Mouse (Mus musculus): ENCODE measurements around the gene Irf1.
"Not testable (repeated sequence)": the region's sequence is repeated elsewhere in the genome, so short reads cannot be mapped to it uniquely, and the experiment has no call there.

The Irf1 gene

DNA sequence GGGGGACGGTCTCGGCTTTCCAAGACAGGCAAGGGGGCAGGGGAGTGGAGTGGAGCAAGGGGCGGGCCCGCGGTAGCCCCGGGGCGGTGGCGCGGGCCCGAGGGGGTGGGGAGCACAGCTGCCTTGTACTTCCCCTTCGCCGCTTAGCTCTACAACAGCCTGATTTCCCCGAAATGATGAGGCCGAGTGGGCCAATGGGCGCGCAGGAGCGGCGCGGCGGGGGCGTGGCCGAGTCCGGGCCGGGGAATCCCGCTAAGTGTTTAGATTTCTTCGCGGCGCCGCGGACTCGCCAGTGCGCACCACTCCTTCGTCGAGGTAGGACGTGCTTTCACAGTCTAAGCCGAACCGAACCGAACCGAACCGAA is at the start of gene Irf1:
Gene Irf1 (plus strand): TSS at position 255 of the 365 bp plus-strand sequence.
- ATAC-seq (ENCODE audit: insufficient number of reproducible peaks, low FRiP score, low TSS enrichment), result 0 out of 2 replicates have a peak, but pooled peaks have one; percentile 31

- no peak for ATAC-seq (ENCODE audit: insufficient number of reproducible peaks, low FRiP score, low TSS enrichment)
These were observed 49.1 kb upstream of the Irf1 start, which contains the start of gene Il5 for GRCm38 (mm10) chr11:53720715-53721114. TSS of gene Il5 (plus strand) at chr11:53720794.

GRCm38 (mm10) chr11:53731457-53731856 is 38.4 kb upstream of the Irf1 start:
- no peak for ATAC-seq (ENCODE audit: insufficient number of reproducible peaks, low FRiP score, low TSS enrichment)

DNA sequence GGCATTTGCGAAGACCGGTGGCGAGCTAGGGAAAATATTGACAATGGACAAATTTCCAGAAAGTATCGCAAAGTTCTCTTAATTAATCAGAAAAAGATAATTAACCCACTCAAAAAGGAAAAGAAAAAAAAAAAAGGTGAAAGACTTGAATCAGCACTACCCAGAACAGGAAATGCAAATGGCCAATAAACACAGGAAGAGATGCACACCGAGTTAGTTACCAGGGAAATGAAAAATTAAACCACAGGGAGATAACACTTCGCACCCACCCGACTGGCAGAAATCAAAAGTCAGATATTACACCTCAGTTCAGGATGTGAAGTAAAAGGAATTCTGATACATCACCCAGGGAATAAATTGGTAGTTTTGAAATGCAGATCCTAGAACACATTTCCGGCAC is 37.6 kb upstream of the Irf1 start:
- no peak for ATAC-seq (ENCODE audit: insufficient number of reproducible peaks, low FRiP score, low TSS enrichment)

DNA sequence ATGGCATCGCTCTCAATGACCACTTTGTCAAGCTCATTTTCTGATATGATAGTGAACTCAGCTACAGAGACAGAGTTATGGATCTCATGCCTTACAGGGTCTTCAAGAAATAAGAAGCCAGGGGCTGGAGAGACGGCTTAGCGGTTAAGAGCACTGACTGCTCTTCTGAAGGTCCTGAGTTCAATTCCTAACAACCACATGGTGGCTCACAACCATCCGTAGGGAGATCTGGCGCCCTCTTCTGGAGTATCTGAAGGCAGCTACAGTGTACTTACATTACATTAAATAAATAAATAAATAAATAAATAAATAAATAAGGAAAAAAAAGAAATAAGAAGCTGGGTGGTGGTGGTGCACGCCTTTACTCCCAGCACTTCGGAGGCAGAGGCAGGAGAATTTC is 36.0 kb upstream of the Irf1 start:
- ATAC-seq (ENCODE audit: insufficient number of reproducible peaks, low FRiP score, low TSS enrichment), result no peak

DNA sequence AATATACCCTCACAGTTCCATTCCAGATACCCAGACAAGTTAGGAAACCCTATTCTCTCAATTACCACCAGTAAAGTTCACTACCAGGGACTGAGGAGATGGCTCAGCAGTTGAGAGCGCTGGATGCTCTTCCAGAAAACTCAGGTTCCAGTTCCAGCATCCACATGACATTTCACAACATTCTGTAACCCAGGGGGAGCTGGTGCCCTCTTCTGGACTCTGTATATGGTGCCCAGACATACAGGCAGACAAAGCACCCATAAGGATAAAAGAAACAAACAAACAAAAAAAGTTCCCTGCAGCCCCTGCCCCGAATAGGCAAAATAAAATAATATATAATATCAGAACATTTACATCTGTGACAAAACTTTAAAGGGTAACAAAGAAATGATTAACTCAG is 35.4 kb upstream of the Irf1 start:
- no peak for ATAC-seq (ENCODE audit: insufficient number of reproducible peaks, low FRiP score, low TSS enrichment)

DNA sequence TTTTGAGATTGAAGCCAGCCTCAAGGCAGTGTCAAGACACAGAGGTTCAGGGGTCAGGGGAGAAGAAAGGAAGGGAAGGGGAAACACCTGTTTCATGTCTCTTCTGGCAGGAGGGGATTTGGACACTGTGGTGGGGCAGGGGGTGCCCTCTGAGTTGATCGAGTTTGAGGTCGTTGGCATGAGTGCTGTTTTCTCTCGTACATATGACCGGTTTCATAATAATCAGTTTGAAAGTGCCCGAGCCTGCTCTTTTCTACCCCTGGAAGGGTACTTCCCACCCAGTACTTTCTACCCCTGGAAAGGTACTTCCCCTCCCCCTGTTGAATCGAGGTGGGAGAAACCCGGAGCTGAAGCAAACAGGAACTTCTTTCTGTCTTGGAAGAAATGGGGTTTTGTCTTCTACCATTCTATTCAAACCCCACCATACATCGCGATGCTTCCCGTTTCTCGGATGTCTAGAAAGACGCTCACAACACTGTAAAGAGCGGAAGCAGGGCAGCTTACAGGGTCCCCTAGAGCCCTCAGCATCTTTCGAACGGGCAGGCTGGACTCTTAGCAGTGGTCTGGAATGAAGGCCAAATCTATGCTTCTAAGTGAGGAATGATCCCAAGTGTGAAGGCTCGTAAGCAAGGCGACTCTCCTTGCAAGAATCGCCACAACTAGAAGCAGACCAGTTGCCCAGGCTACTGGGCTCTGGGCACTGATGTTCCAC is 34.7 kb upstream of the Irf1 start:
- no peak for ATAC-seq (ENCODE audit: insufficient number of reproducible peaks, low FRiP score, low TSS enrichment)

- ATAC-seq (ENCODE audit: insufficient number of reproducible peaks, low FRiP score, low TSS enrichment), result peak; percentile 75
These were observed 34.0 kb upstream of the Irf1 start for GRCm38 (mm10) chr11:53735682-53736245.

DNA sequence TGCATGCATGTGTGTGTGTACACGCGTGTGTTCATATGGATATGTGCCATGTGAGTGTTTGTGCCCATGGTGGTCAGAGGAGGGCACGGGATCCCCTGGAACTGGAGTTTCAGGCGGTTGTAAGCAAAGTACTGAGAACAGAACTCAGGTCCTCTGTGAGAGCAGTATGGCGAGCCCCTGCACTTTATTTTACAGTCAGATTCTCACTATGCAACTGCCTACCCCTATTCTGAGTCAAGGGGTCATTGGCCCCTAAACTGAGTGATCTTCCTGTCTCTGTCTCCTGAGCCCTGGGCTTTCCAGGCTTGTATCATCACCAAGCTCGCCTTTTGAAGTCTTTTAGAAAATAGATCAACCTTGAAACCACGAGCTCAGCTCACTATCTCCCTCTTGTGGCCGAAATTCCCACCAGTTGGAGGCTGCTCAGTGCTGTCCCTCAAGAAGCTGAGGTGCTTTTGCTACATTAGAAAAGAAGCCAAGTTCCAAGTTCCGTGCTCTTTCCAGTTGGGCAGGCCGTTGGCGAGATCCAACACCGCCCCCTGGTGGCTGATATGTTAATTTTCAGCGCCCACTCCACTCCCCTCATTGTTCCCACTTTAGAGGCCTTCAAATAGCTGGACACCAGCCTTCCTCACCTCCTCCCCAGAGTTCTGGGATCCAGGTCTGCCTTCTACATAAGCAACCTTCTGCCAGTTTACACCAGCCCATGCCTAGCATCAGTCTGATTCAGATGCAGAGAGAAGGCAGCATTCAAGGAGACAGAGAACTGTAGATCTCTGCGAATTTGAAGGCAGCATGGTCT is 32.8 kb upstream of the Irf1 start:
- ATAC-seq (ENCODE audit: insufficient number of reproducible peaks, low FRiP score, low TSS enrichment), result no peak

DNA sequence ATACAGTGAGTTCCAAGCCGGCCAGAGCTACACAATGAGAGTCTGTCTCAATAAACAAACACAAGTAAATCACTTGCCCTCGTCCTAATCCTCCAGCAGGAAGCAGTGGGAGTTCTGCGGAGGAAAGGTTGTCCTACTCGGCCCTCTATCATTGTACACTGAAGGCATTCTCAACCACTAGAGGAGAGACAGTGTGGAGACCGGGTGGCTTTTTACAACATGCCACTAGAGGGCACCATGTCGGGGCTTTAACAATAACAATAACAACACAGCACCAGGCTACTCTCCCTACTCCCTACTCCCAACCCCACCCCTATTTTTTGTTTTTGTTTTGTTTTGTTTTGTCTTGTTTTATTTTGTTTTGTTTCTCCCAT is 32.3 kb upstream of the Irf1 start:
- ATAC-seq (ENCODE audit: insufficient number of reproducible peaks, low FRiP score, low TSS enrichment), result no peak

- no peak for ATAC-seq (ENCODE audit: insufficient number of reproducible peaks, low FRiP score, low TSS enrichment)
These were observed 27.5 kb upstream of the Irf1 start for GRCm38 (mm10) chr11:53742353-53742752.

GRCm38 (mm10) chr11:53745260-53745659 is 24.6 kb upstream of the Irf1 start:
- no peak for ATAC-seq (ENCODE audit: insufficient number of reproducible peaks, low FRiP score, low TSS enrichment)

DNA sequence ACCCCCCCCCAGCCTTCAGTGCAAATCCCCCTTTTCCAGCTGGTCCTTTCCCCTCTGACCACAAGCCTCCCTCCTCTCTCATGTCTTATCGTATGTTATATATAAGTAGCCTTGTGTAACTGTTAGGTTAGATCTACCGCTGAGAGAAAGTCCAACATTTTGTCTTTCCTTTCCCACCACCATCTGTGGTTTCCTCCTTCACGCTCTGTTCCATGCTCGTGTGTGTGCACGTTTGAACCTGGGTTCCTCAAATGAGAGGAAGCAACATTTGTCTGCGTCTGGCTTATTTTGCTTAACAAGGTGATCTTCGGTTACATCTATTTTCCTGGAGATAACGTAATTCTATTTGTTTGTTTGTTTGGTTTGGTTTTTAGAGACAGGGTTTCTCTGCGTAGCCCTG is 21.8 kb upstream of the Irf1 start:
- no peak for ATAC-seq (ENCODE audit: insufficient number of reproducible peaks, low FRiP score, low TSS enrichment)

- ATAC-seq (ENCODE audit: insufficient number of reproducible peaks, low FRiP score, low TSS enrichment), result no peak
These were observed 21.2 kb upstream of the Irf1 start for GRCm38 (mm10) chr11:53748614-53749013.

- ATAC-seq (ENCODE audit: insufficient number of reproducible peaks, low FRiP score, low TSS enrichment), result no peak
These were observed 20.5 kb upstream of the Irf1 start for GRCm38 (mm10) chr11:53749306-53749705.

DNA sequence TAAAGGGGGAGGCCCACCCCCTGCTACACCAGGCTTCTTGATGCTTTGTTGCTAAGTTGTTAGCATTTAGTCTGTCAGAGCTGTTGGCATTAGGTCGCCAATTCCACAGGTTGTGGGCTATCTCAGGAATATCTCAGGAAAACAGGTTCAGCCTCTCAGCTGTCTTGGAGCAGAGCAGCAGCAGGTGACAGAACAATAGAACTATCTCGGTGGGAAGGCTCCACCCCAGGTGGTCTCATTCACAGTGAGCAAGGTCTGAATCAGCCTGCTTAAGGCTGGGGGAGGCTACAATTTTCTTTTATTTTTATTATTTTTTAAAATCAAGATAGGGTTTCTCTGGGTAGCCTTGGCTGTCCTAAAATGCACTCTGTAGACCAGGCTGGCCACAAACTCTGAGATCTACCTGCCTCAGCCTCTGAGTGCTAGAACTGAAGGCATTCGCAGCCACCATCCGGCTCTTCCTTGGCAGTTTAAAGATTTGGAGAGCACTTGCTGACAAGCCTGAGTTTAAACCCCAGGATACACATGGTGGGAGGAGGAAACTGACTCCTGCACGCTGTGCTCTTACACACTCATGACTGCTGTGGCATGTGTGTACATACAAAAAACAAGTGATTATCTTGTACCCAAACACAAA is 20.0 kb upstream of the Irf1 start:
- ATAC-seq (ENCODE audit: insufficient number of reproducible peaks, low FRiP score, low TSS enrichment), result no peak

DNA sequence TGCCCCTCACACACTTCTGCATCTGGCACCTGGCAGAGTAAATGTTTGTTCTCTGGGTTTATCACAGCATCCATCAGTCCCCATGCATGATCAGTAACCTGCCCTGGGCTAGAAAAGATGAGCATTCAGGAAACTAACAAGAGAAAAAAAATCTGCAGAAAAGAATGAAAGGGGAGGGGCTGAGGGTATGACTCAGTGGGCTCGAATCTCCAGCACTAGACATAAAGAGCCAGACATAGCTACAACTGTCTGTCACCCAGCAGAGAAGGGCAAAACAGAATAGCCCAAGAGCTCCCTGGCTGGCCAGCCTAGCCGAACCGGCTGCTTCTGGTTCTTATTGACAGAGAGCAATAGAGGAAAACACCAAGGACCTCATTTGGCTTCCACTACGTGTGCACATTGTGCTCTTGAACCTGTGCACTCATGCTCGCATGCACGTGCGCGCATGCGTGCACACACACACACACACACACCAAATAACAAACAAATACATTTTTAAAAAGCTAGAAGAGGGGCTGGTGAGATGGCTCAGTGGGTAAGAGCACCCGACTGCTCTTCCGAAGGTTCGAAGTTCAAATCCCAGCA is 14.7 kb upstream of the Irf1 start:
- no peak for ATAC-seq (ENCODE audit: insufficient number of reproducible peaks, low FRiP score, low TSS enrichment)

- no peak for ATAC-seq (ENCODE audit: insufficient number of reproducible peaks, low FRiP score, low TSS enrichment)
These were observed 12.2 kb upstream of the Irf1 start for GRCm38 (mm10) chr11:53757612-53758011.

GRCm38 (mm10) chr11:53758033-53758432 is 11.8 kb upstream of the Irf1 start:
- ATAC-seq (ENCODE audit: insufficient number of reproducible peaks, low FRiP score, low TSS enrichment), result not testable (repeated sequence)

DNA sequence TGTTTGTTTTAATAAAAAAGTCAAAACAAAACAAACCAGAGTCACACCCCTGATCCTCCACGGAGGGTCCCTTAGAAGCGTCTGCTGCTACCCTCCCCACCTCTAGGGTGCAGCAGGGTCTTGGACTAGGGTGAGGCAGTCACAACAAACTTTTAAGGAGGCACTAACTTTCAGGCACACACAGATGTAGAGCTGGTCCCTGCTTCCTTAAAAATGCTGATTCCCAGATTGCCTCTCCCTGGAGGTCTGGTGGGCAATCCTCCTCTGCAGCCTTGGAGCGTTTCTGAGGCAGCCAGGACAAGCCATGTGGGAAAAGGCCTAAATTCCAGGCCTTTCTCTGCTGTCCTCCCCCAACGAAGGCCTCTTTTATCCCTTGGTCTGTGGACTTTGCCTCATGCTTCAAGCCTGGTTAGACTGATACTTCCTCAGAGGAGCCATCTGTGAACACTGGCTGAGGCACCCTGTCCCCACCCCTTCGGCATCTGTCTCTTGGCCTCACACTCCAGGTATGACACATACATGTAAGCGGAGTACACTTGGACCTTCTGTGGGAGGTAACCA is 10.9 kb upstream of the Irf1 start:
- no peak for ATAC-seq (ENCODE audit: insufficient number of reproducible peaks, low FRiP score, low TSS enrichment)

Measured in cerebellum, adult (tissue).